Mouse (Mus musculus) monocyte, adult 5-6 weeks (primary cell): ENCODE results near the gene Helz. TPM values are rescaled to one million over a fixed set of nuclear protein-coding genes. Genes with fewer than 3 reads are reported as not detected.
"Not testable (repeated sequence)": the region's sequence is repeated elsewhere in the genome, so short reads cannot be mapped to it uniquely, and the experiment has no call there.

Experiments used
- ATAC-seq: fragments of 153-309, 156-312 bp; replicated peaks from 2 replicates; pipeline ENCODE4 v1.8.0; 2017; ENCODE audit warnings: mild to moderate bottlenecking; ENCODE audit not compliant: low TSS enrichment, insufficient number of reproducible peaks, severe bottlenecking, poor library complexity, low FRiP score
- total RNA-seq: library from RNA; stranded (forward); fragments of 200-1000, 200-491, 200-594 nt; gene quantifications from 3 replicates; pipeline ENCODE4 v1.2.3, GENCODE M21; 2017

Helz gene
- total RNA-seq, 1 experiment from 2014 or later = 34.1 TPM

DNA sequence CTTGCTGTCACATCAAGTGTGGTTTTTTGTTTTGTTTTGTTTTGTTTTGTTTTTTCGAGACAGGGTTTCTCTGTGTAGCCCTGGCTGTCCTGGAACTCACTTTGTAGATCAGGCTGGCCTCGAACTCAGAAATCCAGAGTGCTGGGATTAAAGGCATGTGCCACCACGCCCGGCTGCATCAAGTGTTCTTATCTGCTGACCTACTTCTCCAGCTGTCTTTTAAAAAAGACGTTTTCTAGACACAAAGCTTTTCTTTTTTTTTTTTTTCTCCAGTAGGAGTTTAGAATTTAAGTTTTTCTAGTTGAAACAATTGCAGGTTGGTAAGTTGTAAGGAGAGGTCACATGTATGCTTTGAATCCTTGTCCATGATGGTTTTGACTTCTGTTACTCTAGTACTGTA, 38.4 kb downstream of the Helz start:
- ATAC-seq = not testable (repeated sequence)

DNA sequence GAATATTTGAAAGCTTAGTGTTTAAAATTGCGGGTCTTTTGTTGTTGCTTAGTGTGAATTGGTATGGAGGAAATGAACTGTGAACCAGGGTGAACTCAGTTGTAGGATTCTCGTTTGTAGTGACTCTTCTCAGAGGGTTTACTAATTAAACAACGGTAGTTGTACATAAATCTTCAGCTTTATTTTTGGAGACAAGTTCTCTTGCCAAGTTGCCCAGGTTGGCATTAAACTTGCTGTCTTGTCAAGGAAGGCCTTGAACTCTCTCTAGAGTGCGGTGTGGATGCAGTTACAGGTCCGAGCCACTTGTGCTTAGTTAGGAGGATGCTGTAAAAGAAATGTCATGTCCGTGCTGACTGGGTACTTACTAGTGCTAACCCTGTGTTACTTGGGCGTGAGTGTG, 39.4 kb downstream of the Helz start:
- ATAC-seq = no peak

DNA sequence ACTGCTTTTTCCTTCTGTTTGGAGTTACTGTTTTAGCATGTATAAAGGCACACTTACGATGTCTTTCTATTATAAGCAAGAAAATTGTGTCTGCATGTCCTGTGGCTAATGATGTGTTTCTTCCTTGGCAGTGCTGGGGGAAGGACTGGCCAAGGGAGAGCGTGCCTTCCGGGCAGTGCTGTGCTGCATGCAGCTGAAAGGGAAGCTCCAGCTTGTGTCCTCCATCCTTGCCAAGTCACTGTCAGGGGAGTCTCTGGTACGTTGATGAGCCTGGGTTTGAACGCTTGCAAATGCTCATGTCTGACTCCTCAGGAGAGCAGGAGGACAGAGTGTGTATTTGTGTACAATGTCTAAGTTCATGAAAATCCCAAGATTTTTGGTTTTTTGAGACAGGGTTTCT, 44.8 kb downstream of the Helz start:
- no peak for ATAC-seq

DNA sequence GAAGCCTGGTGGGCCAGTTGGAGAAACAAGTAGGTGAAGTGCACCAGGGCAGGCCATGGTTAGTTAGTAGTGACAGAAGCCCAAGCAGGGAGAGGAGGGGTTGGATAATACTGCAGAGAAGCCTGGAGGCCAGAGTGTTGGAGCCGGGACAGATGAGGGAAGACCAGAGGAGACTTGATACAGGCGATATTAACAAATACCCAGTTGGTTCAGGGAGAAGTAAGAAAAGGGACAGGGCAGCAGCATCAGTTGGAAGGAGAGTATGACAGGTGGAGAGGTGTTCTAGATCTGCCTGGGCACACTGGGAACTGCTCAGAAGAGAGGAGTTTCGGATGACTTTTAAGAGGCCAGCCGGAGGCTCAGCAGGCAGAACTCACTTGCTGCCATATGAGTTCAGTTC, 49.7 kb downstream of the Helz start:
- no peak for ATAC-seq

- ATAC-seq = no peak
Observed at GRCm38 (mm10) chr11:107605694-107606093, 58.0 kb downstream of the Helz start.

GRCm38 (mm10) chr11:107613906-107614305, 66.2 kb downstream of the Helz start:
- no peak for ATAC-seq

GRCm38 (mm10) chr11:107615696-107616095, 68.0 kb downstream of the Helz start:
- no peak for ATAC-seq

GRCm38 (mm10) chr11:107617976-107618375, 70.2 kb downstream of the Helz start:
- ATAC-seq = no peak

GRCm38 (mm10) chr11:107624661-107625060, 76.9 kb downstream of the Helz start:
- ATAC-seq = no peak

DNA sequence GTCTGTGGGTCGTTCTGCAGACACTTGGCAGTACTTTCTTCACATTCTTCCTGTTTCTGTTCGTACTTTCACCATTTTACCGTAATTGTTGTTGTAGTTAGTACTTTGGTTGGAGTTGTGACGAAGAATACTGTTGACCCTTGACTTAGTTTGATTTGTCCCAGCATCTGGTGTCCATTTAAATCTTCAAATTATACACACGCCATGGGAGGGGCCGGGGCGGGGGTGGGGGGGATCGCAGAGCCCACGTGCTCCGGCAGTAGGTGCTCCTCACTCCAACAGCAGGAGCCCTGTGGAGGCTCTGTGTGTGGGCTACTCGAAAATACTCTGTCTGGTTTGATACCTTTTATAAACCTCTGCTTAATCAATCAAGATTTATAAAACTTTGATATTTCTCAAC, 78.0 kb downstream of the Helz start:
- no peak for ATAC-seq

DNA sequence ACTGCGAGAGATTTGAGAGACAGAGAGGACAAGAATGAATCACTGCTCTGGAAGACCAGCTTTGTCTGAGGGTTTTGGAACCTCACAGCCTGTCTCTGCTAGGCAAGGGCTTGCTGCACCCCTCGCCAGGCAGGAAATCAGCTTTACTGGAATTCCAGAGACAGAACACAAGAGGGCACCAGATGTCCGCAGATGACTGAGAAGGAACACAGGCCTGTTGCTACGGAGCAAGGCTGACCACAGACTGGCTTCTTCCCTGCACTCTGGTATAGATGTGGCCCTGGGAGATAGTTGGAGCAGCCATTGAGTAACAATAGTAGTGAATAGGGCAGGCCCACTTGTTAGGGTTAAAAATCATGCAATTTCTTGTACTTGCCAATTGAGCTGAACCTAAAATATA, 81.8 kb downstream of the Helz start:
- no peak for ATAC-seq

DNA sequence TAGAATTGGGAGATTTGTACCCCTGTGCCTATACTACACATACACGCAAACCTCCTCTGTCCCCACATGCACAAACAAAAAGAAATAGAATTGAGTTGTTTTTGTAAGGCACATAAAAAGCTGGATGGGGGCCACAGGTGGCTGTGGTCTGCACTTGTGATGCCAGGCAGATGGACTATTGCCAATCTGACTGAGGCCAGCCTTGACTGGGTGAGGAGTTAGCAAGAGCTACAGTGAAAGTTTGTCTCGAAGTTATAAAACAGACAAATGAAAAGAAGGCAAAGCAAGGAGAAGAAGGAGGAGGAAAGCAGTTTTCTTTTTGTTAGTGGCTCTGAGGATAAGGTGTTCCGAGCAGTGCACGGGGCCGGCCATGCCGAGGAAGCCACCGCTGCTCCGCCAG, 82.2 kb downstream of the Helz start:
- no peak for ATAC-seq

DNA sequence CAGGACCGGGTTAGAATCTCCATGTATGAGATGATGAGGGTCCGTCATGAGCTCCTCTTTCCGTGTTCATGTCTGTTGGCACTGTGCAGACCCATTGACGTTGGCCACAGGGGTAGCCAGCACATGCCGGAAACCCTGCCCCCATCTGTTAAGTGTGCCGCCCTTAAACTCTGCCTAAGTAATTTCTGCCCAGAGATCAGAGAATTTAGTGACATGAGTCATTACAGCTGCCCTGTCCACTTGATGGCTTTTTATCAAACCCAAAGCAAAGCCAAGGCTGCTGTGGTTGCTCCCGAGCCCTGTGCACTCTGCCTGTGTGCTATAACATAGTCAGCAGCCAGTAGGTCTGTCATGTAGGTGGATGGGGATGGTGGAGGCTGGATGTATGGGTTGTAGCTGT, 83.4 kb downstream of the Helz start:
- ATAC-seq = no peak

- ATAC-seq = no peak
Observed at GRCm38 (mm10) chr11:107633563-107634146, 85.9 kb downstream of the Helz start.

GRCm38 (mm10) chr11:107638137-107638536, 90.4 kb downstream of the Helz start:
- ATAC-seq = no peak

GRCm38 (mm10) chr11:107639657-107640056, 91.9 kb downstream of the Helz start:
- no peak for ATAC-seq

DNA sequence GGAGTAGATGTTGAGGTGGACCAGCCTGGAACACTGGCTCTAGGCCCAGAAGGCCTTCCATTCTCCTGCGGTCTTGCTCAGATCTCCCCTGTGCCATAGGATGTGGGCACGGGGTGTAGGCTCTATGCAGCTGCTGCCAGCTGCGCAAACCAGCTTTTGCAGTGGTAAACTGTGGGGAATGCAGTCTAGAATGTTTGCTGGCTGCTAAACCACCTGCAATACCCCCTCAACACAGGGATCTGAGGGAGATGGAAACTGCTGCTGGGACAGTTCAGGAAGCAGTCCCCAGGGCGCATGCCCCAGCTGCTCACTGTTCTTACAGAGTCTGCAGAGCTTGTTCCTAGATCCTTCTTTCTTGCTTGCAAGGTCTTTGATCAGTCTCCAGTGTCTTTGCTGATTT, 96.7 kb downstream of the Helz start:
- ATAC-seq = no peak

DNA sequence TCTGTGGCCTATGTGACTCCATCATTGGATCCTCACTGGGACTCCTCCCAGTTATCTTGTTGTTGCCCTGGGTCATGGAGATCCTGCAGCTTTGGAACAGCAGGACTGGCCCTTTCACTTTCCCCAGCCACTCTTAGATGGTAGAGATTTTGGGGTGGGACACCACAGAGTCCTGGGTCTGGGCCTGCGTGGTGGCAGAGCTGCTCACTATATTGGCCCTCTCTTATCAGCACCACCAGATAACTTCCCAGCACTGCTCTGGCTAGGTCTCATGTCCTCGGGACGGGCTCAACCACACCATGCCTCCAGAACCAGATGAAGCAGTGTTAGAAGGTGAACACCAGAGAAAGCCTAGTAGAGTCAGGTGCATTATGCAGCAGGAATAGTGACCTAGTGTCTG, 99.6 kb downstream of the Helz start:
- ATAC-seq = no peak

- ATAC-seq = no peak
Observed at GRCm38 (mm10) chr11:107648668-107649067, 100.9 kb downstream of the Helz start.

- ATAC-seq = no peak
Observed at GRCm38 (mm10) chr11:107649458-107649857, 101.7 kb downstream of the Helz start.

GRCm38 (mm10) chr11:107650422-107651051, 102.8 kb downstream of the Helz start:
- no peak for ATAC-seq
